Mouse (Mus musculus) gastrocnemius, adult 8-10 months (tissue): ENCODE data around the gene Eea1. TPM values are rescaled to one million over a fixed set of nuclear protein-coding genes. Genes with fewer than 3 reads are reported as not detected.

Source experiments
- DNase-seq, 2 experiments: peaks; one replicate each; pipeline ENCODE4 v3.0.0; 2022; ENCODE audit warnings: low spot score in 2 of 2
- total RNA-seq, 4 experiments: library from RNA; stranded (reverse); gene quantifications; 2 replicates each; pipeline ENCODE4 v1.2.4; 2022

The Eea1 gene
- total RNA-seq, 4 experiments from 2014 or later, result 19.7 to 26.8 (median 22.9) TPM

- DNase-seq, result no peak
Observed at GRCm38 (mm10) chr10:95945086-95945485, 4.6 kb downstream of the Eea1 start.

- no peak for DNase-seq
Observed at GRCm38 (mm10) chr10:95949410-95949809, 9.0 kb downstream of the Eea1 start.

GRCm38 (mm10) chr10:95950194-95950593, 9.7 kb downstream of the Eea1 start:
- no peak for DNase-seq

GRCm38 (mm10) chr10:95950797-95951196, 10.3 kb downstream of the Eea1 start:
- DNase-seq, result no peak

- no peak for DNase-seq
Observed at GRCm38 (mm10) chr10:95951346-95951745, 10.9 kb downstream of the Eea1 start.

GRCm38 (mm10) chr10:95956629-95957028, 16.2 kb downstream of the Eea1 start:
- no peak for DNase-seq

- DNase-seq, result no peak
Observed at GRCm38 (mm10) chr10:95957574-95957973, 17.1 kb downstream of the Eea1 start.

GRCm38 (mm10) chr10:95964679-95965078, 24.2 kb downstream of the Eea1 start:
- DNase-seq, result no peak

- DNase-seq, result no peak
Observed at GRCm38 (mm10) chr10:95969694-95970093, 29.2 kb downstream of the Eea1 start.

GRCm38 (mm10) chr10:95970744-95971212, 30.3 kb downstream of the Eea1 start:
- no peak for DNase-seq

GRCm38 (mm10) chr10:95971341-95971740, 30.9 kb downstream of the Eea1 start:
- DNase-seq, result no peak

GRCm38 (mm10) chr10:95971942-95972341, 31.5 kb downstream of the Eea1 start:
- no peak for DNase-seq

- DNase-seq, result no peak
Observed at GRCm38 (mm10) chr10:95974462-95974861, 34.0 kb downstream of the Eea1 start.

- DNase-seq, result no peak
Observed at GRCm38 (mm10) chr10:95976798-95977197, 36.3 kb downstream of the Eea1 start.

- DNase-seq, result no peak
Observed at GRCm38 (mm10) chr10:95989731-95990130, 49.3 kb downstream of the Eea1 start.

GRCm38 (mm10) chr10:95991176-95991575, 50.7 kb downstream of the Eea1 start:
- DNase-seq, result no peak

- no peak for DNase-seq
Observed at GRCm38 (mm10) chr10:96000904-96001303, 60.5 kb downstream of the Eea1 start.

- DNase-seq, result no peak
Observed at GRCm38 (mm10) chr10:96015738-96016137, 75.3 kb downstream of the Eea1 start.

- DNase-seq, result no peak
Observed at GRCm38 (mm10) chr10:96017418-96017817, 77.0 kb downstream of the Eea1 start.

GRCm38 (mm10) chr10:96033356-96033984, 93.0 kb downstream of the Eea1 start:
- no peak for DNase-seq

GRCm38 (mm10) chr10:96034106-96034505, 93.7 kb downstream of the Eea1 start:
- DNase-seq, result no peak

GRCm38 (mm10) chr10:96035951-96036350, 95.5 kb downstream of the Eea1 start:
- DNase-seq, result no peak

GRCm38 (mm10) chr10:96044216-96044615, 103.8 kb downstream of the Eea1 start:
- DNase-seq, result no peak
